Mouse (Mus musculus) bone marrow, adult 2 months (tissue): ENCODE measurements at regions not wholly inside any gene's neighbourhood (a gene's known extent, or its start where the extent isn't known, plus 50 kb on each side); places are given as distances from the start of the nearest gene placed in this dataset.

Experiments used
- CTCF ChIP-seq: fragments of 200-500 bp; IDR thresholded peaks from 2 replicates; pipeline ENCODE4 v1.5.1; 2011; ENCODE audit warnings: low read length, control low read depth; ENCODE audit not compliant: control insufficient read depth, insufficient read depth
- POLR2A ChIP-seq: fragments of 200-500 bp; IDR thresholded peaks from 2 replicates; pipeline ENCODE4 v1.6.1; 2011; ENCODE audit warnings: low read depth, mild to moderate bottlenecking, control low read depth, low read length, borderline replicate concordance; ENCODE audit not compliant: control insufficient read depth

DNA sequence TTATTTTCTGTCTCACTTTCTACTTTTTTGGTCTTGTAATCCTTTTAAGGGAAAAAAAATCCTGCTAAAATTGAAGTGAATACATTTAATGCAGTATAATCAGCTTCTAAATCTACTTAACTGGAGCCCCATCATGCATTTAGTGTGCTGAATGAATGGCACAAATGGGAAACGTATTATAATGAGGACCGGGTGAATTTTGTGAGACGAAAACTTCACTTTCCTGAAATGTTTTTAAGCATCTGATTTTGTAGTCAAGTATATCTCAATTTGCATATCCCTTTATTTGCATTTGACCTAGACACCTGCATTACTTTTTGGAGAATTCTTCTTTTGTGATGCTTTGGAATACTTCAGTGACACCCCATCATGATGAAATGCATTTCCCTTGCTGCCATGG is 889.1 kb downstream of the Epha4 start:
- no peak for TF ChIP-seq POLR2A
- TF ChIP-seq CTCF = no peak
